Mouse (Mus musculus) cortical plate, adult 2 months (tissue): ENCODE measurements around the gene Vps13d.

Experiments
- CTCF ChIP-seq: fragments of 200-500 bp; IDR thresholded peaks from 2 replicates; pipeline ENCODE4 v1.5.1; 2011; ENCODE audit warnings: mild to moderate bottlenecking, control low read depth, low read length; ENCODE audit not compliant: insufficient read depth; ENCODE audit errors: extremely low read depth
- POLR2A ChIP-seq: fragments of 200-500 bp; IDR thresholded peaks from 2 replicates; pipeline ENCODE4 v1.6.1; 2011; ENCODE audit warnings: mild to moderate bottlenecking, low read length, control low read depth; ENCODE audit not compliant: insufficient read depth; ENCODE audit errors: extremely low read depth

GRCm38 (mm10) chr4:145056346-145056745 lies 138.5 kb downstream of the Vps13d start:
- no peak for TF ChIP-seq CTCF
- no peak for TF ChIP-seq POLR2A
